Mouse (Mus musculus) liver, embryonic 15.5 days (tissue): ENCODE measurements around the gene Gm49384. TPM values are rescaled to one million over a fixed set of nuclear protein-coding genes. Genes with fewer than 3 reads are reported as not detected.

Experiments
- ATAC-seq: fragments of 200-750 bp; cut with Nextera tagmentation; 2 replicates; pipeline ENCODE4 v1.8.0; 2017; ENCODE audit warnings: moderate number of reproducible peaks, mild to moderate bottlenecking, moderate library complexity; ENCODE audit not compliant: insufficient read depth
- H3K27ac ChIP-seq: fragments of 300-500 bp; sonication (generic); replicated peaks from 2 replicates; pipeline ENCODE4 v1.5.1; 2015; ENCODE audit warnings: mild to moderate bottlenecking, inconsistent platforms
- H3K27me3 ChIP-seq: fragments of 300-500 bp; sonication (generic); 2 replicates; pipeline ENCODE4 v1.6.1; 2015; ENCODE audit warnings: mild to moderate bottlenecking, inconsistent platforms
- H3K36me3 ChIP-seq: fragments of 300-500 bp; sonication (generic); replicated peaks from 2 replicates; pipeline ENCODE4 v1.6.1; 2015; ENCODE audit warnings: moderate library complexity, mild to moderate bottlenecking, inconsistent platforms
- H3K4me1 ChIP-seq: fragments of 300-500 bp; sonication (generic); replicated peaks from 2 replicates; pipeline ENCODE4 v1.6.1; 2015; ENCODE audit warnings: inconsistent platforms
- H3K4me2 ChIP-seq: fragments of 300-500 bp; sonication (generic); 2 replicates; pipeline ENCODE4 v1.6.1; 2015; ENCODE audit warnings: moderate library complexity, mild to moderate bottlenecking, inconsistent platforms
- H3K4me3 ChIP-seq: fragments of 300-500 bp; sonication (generic); replicated peaks from 2 replicates; pipeline ENCODE4 v1.5.1; 2015; ENCODE audit warnings: mild to moderate bottlenecking, inconsistent platforms
- H3K9ac ChIP-seq: fragments of 300-500 bp; sonication (generic); 2 replicates; pipeline ENCODE4 v1.6.1; 2015; ENCODE audit warnings: moderate library complexity, mild to moderate bottlenecking, inconsistent platforms
- H3K9me3 ChIP-seq: fragments of 300-500 bp; sonication (generic); replicated peaks from 2 replicates; pipeline ENCODE4 v1.6.1; 2016; ENCODE audit warnings: inconsistent platforms
- WGBS: fragments of 180-500 bp; shearing (Covaris S2); methylation state at CpG from one replicate; pipeline ENCODE4 v1.1.7; 2015; ENCODE audit warnings: mixed read lengths; ENCODE audit not compliant: insufficient replicate concordance; 5-methylcytosine and 5-hydroxymethylcytosine counted together
- polyA plus RNA-seq: library from polyadenylated mRNA; unstranded; fragments of >200 nt; fragmentation: Nextera tagmentation; extraction: Ambion mirVana; gene quantifications from 2 replicates; pipeline ENCODE4 v1.2.1, GENCODE M21; 2015

Gene Gm49384
- polyA plus RNA-seq, 1 experiment from 2014 or later: 17.5 TPM

GRCm38 (mm10) chr12:69207396-69207795 is 3.3 kb upstream of the Gm49384 start:
- no peak for ATAC-seq
- H3K36me3 ChIP-seq: peaks cover 85% of the 10 kb centered on the region

GRCm38 (mm10) chr12:69198985-69199384 is 5.1 kb downstream of the Gm49384 start:
- no peak overlapping the region for H3K9ac ChIP-seq
- H3K4me3 ChIP-seq: peak overlapping the region; percentile 99
- ATAC-seq: no peak
- H3K36me3 ChIP-seq: peaks cover 41% of the 10 kb centered on the region
- no peaks in the 10 kb centered on the region for H3K9me3 ChIP-seq
- no peak overlapping the region for H3K27ac ChIP-seq
- H3K4me2 ChIP-seq: peak overlapping the region; percentile 99
- peaks cover 28% of the 10 kb centered on the region for H3K4me1 ChIP-seq
- H3K27me3 ChIP-seq: no peaks in the 10 kb centered on the region

More at GRCm38 (mm10) chr12:69207396-69207795, 3.3 kb upstream of the Gm49384 start:
- 85% methylated on average over 8 of the region's 8 CpGs for WGBS
- H3K4me3 ChIP-seq: no peak overlapping the region
- no peak overlapping the region for H3K27ac ChIP-seq
- no peak overlapping the region for H3K4me2 ChIP-seq
- no peaks in the 10 kb centered on the region for H3K27me3 ChIP-seq
- no peaks in the 10 kb centered on the region for H3K4me1 ChIP-seq
- no peaks in the 10 kb centered on the region for H3K9me3 ChIP-seq
- H3K9ac ChIP-seq: no peak overlapping the region

GRCm38 (mm10) chr12:69198164-69198535 is 5.9 kb downstream of the Gm49384 start, which contains the start of gene Dnaaf2:
Gene Dnaaf2 (minus strand): TSS chr12:69198429.
- H3K4me2 ChIP-seq: peak within 1 kb of the TSS; percentile 99
- ATAC-seq: peak; percentile 27
- peak within 1 kb of the TSS; percentile 99 for H3K4me3 ChIP-seq
- H3K27ac ChIP-seq: peak within 1 kb of the TSS; percentile 83
- no peaks in the 10 kb centered on the region for H3K9me3 ChIP-seq
- peaks cover 33% of the 10 kb centered on the region for H3K4me1 ChIP-seq
- peaks cover 37% of the 10 kb centered on the region for H3K36me3 ChIP-seq
- WGBS: under 1% methylated on average over 18 of the region's 18 CpGs
- H3K9ac ChIP-seq: peak within 1 kb of the TSS; percentile 96
- no peaks in the 10 kb centered on the region for H3K27me3 ChIP-seq

GRCm38 (mm10) chr12:69197378-69198163 is 6.5 kb downstream of the Gm49384 start:
- WGBS: under 1% methylated on average over 94 of the region's 94 CpGs
- peak; percentile 81 for ATAC-seq
- H3K27ac ChIP-seq: peak overlapping the region; percentile 83
- H3K9ac ChIP-seq: peak overlapping the region; percentile 96
- no peaks in the 10 kb centered on the region for H3K27me3 ChIP-seq
- H3K36me3 ChIP-seq: peaks cover 36% of the 10 kb centered on the region
- peak overlapping the region; percentile 99 for H3K4me2 ChIP-seq
- H3K9me3 ChIP-seq: no peaks in the 10 kb centered on the region
- peaks cover 36% of the 10 kb centered on the region for H3K4me1 ChIP-seq
- peak overlapping the region; percentile 99 for H3K4me3 ChIP-seq

GRCm38 (mm10) chr12:69196444-69197377 is 7.4 kb downstream of the Gm49384 start, which contains the start of gene Gm49383:
Gene Gm49383 (minus strand): TSS chr12:69197104.
- Histone ChIP-seq H3K27ac (peak within 1 kb of the TSS; percentile 83), H3K27me3 (no peaks in the 10 kb centered on the region), H3K4me2 (peak within 1 kb of the TSS; percentile 99), H3K4me3 (peak within 1 kb of the TSS; percentile 99), H3K36me3 (peaks cover 36% of the 10 kb centered on the region), H3K9ac (peak within 1 kb of the TSS; percentile 96), H3K4me1 (peaks cover 37% of the 10 kb centered on the region), H3K9me3 (no peaks in the 10 kb centered on the region)
- under 1% methylated on average over 75 of the region's 75 CpGs for WGBS
- ATAC-seq: peak; percentile 72

- H3K9me3 ChIP-seq: no peaks in the 10 kb centered on the region
- no peaks in the 10 kb centered on the region for H3K27me3 ChIP-seq
- no peak overlapping the region for H3K9ac ChIP-seq
- peaks cover 20% of the 10 kb centered on the region for H3K4me1 ChIP-seq
- no peak overlapping the region for H3K27ac ChIP-seq
- H3K36me3 ChIP-seq: peaks cover 48% of the 10 kb centered on the region
- no peak overlapping the region for H3K4me3 ChIP-seq
- H3K4me2 ChIP-seq: no peak overlapping the region
- no peak for ATAC-seq
- 83% methylated on average over 2 of the region's 2 CpGs for WGBS
Measured at GRCm38 (mm10) chr12:69192637-69193036, 11.4 kb downstream of the Gm49384 start.

GRCm38 (mm10) chr12:69191396-69191795 is 12.7 kb downstream of the Gm49384 start:
- Histone ChIP-seq H3K4me2 (no peak overlapping the region), H3K4me3 (no peak overlapping the region), H3K36me3 (peaks cover 55% of the 10 kb centered on the region), H3K27ac (no peak overlapping the region), H3K9ac (no peak overlapping the region), H3K4me1 (peaks cover 29% of the 10 kb centered on the region), H3K9me3 (no peaks in the 10 kb centered on the region), H3K27me3 (no peaks in the 10 kb centered on the region)
- ATAC-seq: no peak
- WGBS: 67% methylated on average over 5 of the region's 5 CpGs

GRCm38 (mm10) chr12:69190522-69190921 is 13.5 kb downstream of the Gm49384 start:
- H3K4me1 ChIP-seq: peaks cover 33% of the 10 kb centered on the region
- 84% methylated on average over 1 of the region's 1 CpGs for WGBS
- no peak overlapping the region for H3K4me2 ChIP-seq
- H3K27me3 ChIP-seq: no peaks in the 10 kb centered on the region
- no peaks in the 10 kb centered on the region for H3K9me3 ChIP-seq
- no peak overlapping the region for H3K4me3 ChIP-seq
- H3K27ac ChIP-seq: no peak overlapping the region
- ATAC-seq: no peak
- no peak overlapping the region for H3K9ac ChIP-seq
- H3K36me3 ChIP-seq: peaks cover 58% of the 10 kb centered on the region

- no peak overlapping the region for H3K4me2 ChIP-seq
- no peak for ATAC-seq
- H3K27ac ChIP-seq: no peak overlapping the region
- H3K36me3 ChIP-seq: peaks cover 60% of the 10 kb centered on the region
- no peak overlapping the region for H3K4me3 ChIP-seq
- H3K4me1 ChIP-seq: peaks cover 37% of the 10 kb centered on the region
- H3K9me3 ChIP-seq: no peaks in the 10 kb centered on the region
- no peak overlapping the region for H3K9ac ChIP-seq
- H3K27me3 ChIP-seq: no peaks in the 10 kb centered on the region
- 85% methylated on average over 9 of the region's 9 CpGs for WGBS
Measured at GRCm38 (mm10) chr12:69190074-69190473, 14.0 kb downstream of the Gm49384 start.

GRCm38 (mm10) chr12:69186811-69187471 is 17.1 kb downstream of the Gm49384 start:
- H3K4me3 ChIP-seq: peak overlapping the region; percentile 18
- 57% methylated on average over 5 of the region's 5 CpGs for WGBS
- H3K9me3 ChIP-seq: no peaks in the 10 kb centered on the region
- H3K27me3 ChIP-seq: no peaks in the 10 kb centered on the region
- H3K36me3 ChIP-seq: peaks cover 53% of the 10 kb centered on the region
- peaks cover 34% of the 10 kb centered on the region for H3K4me1 ChIP-seq
- no peak overlapping the region for H3K9ac ChIP-seq
- no peak for ATAC-seq
- H3K4me2 ChIP-seq: peak overlapping the region; percentile 39
- peak overlapping the region; percentile 57 for H3K27ac ChIP-seq
